Mouse (Mus musculus) lung, embryonic 16.5 days (tissue): ENCODE measurements around the gene Gm8127. TPM values are rescaled to one million over a fixed set of nuclear protein-coding genes. Genes with fewer than 3 reads are reported as not detected.
"Not testable (repeated sequence)": the region's sequence is repeated elsewhere in the genome, so short reads cannot be mapped to it uniquely, and the experiment has no call there.

Source experiments
- ATAC-seq: fragments of 200-750 bp; cut with Nextera tagmentation; 2 replicates; pipeline ENCODE4 v1.8.0; 2017; ENCODE audit warnings: low read depth, mild to moderate bottlenecking, moderate library complexity
- H3K27ac ChIP-seq: fragments of 300-500 bp; sonication (generic); 2 replicates; pipeline ENCODE4 v1.5.1; 2014; ENCODE audit warnings: mild to moderate bottlenecking, control low read depth, low read length
- H3K27me3 ChIP-seq: fragments of 300-500 bp; sonication (generic); 2 replicates; pipeline ENCODE4 v1.6.1; 2014; ENCODE audit warnings: low read depth, low read length, mixed read lengths; ENCODE audit not compliant: control insufficient read depth, insufficient read depth
- H3K36me3 ChIP-seq: fragments of 300-500 bp; sonication (generic); 2 replicates; pipeline ENCODE4 v1.6.1; 2014; ENCODE audit warnings: low read length; ENCODE audit not compliant: control insufficient read depth, insufficient read depth
- H3K4me1 ChIP-seq: fragments of 300-500 bp; sonication (generic); replicated peaks from 2 replicates; pipeline ENCODE4 v1.6.1; 2014; ENCODE audit warnings: low read length, mixed read lengths; ENCODE audit not compliant: control insufficient read depth, insufficient read depth
- H3K4me2 ChIP-seq: fragments of 300-500 bp; sonication (generic); 2 replicates; pipeline ENCODE4 v1.6.1; 2014; ENCODE audit warnings: low read depth, low read length, control low read depth
- H3K4me3 ChIP-seq: fragments of 300-500 bp; sonication (generic); 2 replicates; pipeline ENCODE4 v1.5.1; 2014; ENCODE audit warnings: mild to moderate bottlenecking, low read length, control low read depth
- H3K9ac ChIP-seq: fragments of 300-500 bp; sonication (generic); 2 replicates; pipeline ENCODE4 v1.6.1; 2014; ENCODE audit warnings: low read length, control low read depth
- H3K9me3 ChIP-seq: fragments of 300-500 bp; sonication (generic); 2 replicates; pipeline ENCODE4 v1.6.1; 2016; ENCODE audit warnings: low read length; ENCODE audit not compliant: control insufficient read depth
- WGBS: fragments of 180-500 bp; shearing (Covaris S2); extraction: QIAGEN DNeasy Blood & Tissue Kit; methylation state at CpG from one replicate; pipeline ENCODE4 v1.1.7; 2014; 5-methylcytosine and 5-hydroxymethylcytosine counted together
- polyA plus RNA-seq: library from polyadenylated mRNA; unstranded; fragments of >200 nt; fragmentation: Nextera tagmentation; extraction: Ambion mirVana; gene quantifications from 2 replicates; pipeline ENCODE4 v1.2.1, GENCODE M21; 2015

The Gm8127 gene
- polyA plus RNA-seq, 1 experiment from 2014 or later: not detected

GRCm38 (mm10) chr14:43273161-43273560 lies 20.5 kb downstream of the Gm8127 start:
- H3K36me3 ChIP-seq, H3K9ac ChIP-seq, H3K27me3 ChIP-seq, H3K4me1 ChIP-seq, H3K4me2 ChIP-seq, H3K27ac ChIP-seq, ATAC-seq, H3K9me3 ChIP-seq, H3K4me3 ChIP-seq: not testable (repeated sequence)
- 63% methylated on average over 1 of the region's 1 CpGs for WGBS

- not testable (repeated sequence) for H3K9ac ChIP-seq, H3K4me2 ChIP-seq, ATAC-seq, H3K27ac ChIP-seq, H3K27me3 ChIP-seq, H3K36me3 ChIP-seq, H3K4me1 ChIP-seq, H3K4me3 ChIP-seq, H3K9me3 ChIP-seq
- 76% methylated on average over 3 of the region's 3 CpGs for WGBS
Measured at GRCm38 (mm10) chr14:43269211-43269610, 24.4 kb downstream of the Gm8127 start.

- not testable (repeated sequence) for H3K4me3 ChIP-seq, H3K27me3 ChIP-seq, H3K4me1 ChIP-seq, H3K27ac ChIP-seq, H3K9ac ChIP-seq, H3K36me3 ChIP-seq, H3K9me3 ChIP-seq, H3K4me2 ChIP-seq, ATAC-seq
- 35% methylated on average over 2 of the region's 2 CpGs for WGBS
Measured at GRCm38 (mm10) chr14:43268521-43269084, 25.0 kb downstream of the Gm8127 start.

GRCm38 (mm10) chr14:43263421-43263820 lies 30.2 kb downstream of the Gm8127 start:
- not testable (repeated sequence) for ATAC-seq, H3K9me3 ChIP-seq, H3K4me3 ChIP-seq, H3K9ac ChIP-seq, H3K27ac ChIP-seq, H3K36me3 ChIP-seq, H3K27me3 ChIP-seq, H3K4me1 ChIP-seq, H3K4me2 ChIP-seq
- WGBS: 88% methylated on average over 3 of the region's 3 CpGs

GRCm38 (mm10) chr14:43258349-43258748 lies 35.3 kb downstream of the Gm8127 start, which contains the start of gene Gm8126:
Gene Gm8126 (plus strand): TSS chr14:43258649.
- H3K36me3 ChIP-seq, H3K9ac ChIP-seq, H3K27me3 ChIP-seq, H3K4me1 ChIP-seq, H3K9me3 ChIP-seq, H3K27ac ChIP-seq, H3K4me2 ChIP-seq, H3K4me3 ChIP-seq, ATAC-seq: not testable (repeated sequence)
- 87% methylated on average over 2 of the region's 4 CpGs for WGBS

GRCm38 (mm10) chr14:43256511-43256910 lies 37.1 kb downstream of the Gm8127 start:
- H3K27me3 ChIP-seq, H3K4me3 ChIP-seq, H3K9ac ChIP-seq, H3K36me3 ChIP-seq, H3K4me1 ChIP-seq, H3K9me3 ChIP-seq, H3K4me2 ChIP-seq, H3K27ac ChIP-seq, ATAC-seq: not testable (repeated sequence)
- 73% methylated on average over 1 of the region's 1 CpGs for WGBS

- H3K9me3 ChIP-seq, H3K4me2 ChIP-seq, H3K36me3 ChIP-seq, ATAC-seq, H3K9ac ChIP-seq, H3K27ac ChIP-seq, H3K4me3 ChIP-seq, H3K4me1 ChIP-seq, H3K27me3 ChIP-seq: not testable (repeated sequence)
- 19% methylated on average over 5 of the region's 6 CpGs for WGBS
Measured at GRCm38 (mm10) chr14:43250549-43251253, 42.9 kb downstream of the Gm8127 start.

GRCm38 (mm10) chr14:43249611-43250170 lies 43.9 kb downstream of the Gm8127 start:
- 17% methylated on average over 10 of the region's 12 CpGs for WGBS
- not testable (repeated sequence) for H3K9ac ChIP-seq, H3K27me3 ChIP-seq, H3K27ac ChIP-seq, H3K4me2 ChIP-seq, H3K36me3 ChIP-seq, H3K9me3 ChIP-seq, ATAC-seq, H3K4me3 ChIP-seq, H3K4me1 ChIP-seq
